Mouse (Mus musculus): ENCODE data around the gene Dscaml1.

Dscaml1 gene

DNA sequence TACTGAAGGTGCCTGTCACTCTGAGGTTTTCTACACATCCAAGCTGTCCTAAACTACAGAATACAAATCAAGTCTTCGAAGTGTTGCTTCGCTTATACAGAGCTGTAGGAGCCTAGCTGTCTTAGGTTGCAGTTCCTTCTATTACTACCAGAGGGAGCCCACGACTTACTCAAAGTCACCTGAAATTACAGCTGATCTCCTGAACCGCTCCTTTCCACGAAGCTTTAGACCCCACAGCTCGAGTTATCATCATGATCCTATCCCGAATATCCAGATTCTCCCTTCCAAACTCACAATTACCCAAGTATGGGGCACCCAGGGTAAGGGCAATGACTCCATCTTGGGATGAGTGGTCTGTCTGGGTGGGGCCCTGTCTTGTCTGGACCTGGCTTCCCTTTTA, 14.6 kb upstream of the Dscaml1 start:
- DNase-seq (ENCODE audit: low read depth, low spot score): peak; percentile 47

GRCm38 (mm10) chr9:45412287-45412686, 14.1 kb upstream of the Dscaml1 start:
- peak; percentile 82 for DNase-seq (ENCODE audit: low read depth, low spot score)

DNA sequence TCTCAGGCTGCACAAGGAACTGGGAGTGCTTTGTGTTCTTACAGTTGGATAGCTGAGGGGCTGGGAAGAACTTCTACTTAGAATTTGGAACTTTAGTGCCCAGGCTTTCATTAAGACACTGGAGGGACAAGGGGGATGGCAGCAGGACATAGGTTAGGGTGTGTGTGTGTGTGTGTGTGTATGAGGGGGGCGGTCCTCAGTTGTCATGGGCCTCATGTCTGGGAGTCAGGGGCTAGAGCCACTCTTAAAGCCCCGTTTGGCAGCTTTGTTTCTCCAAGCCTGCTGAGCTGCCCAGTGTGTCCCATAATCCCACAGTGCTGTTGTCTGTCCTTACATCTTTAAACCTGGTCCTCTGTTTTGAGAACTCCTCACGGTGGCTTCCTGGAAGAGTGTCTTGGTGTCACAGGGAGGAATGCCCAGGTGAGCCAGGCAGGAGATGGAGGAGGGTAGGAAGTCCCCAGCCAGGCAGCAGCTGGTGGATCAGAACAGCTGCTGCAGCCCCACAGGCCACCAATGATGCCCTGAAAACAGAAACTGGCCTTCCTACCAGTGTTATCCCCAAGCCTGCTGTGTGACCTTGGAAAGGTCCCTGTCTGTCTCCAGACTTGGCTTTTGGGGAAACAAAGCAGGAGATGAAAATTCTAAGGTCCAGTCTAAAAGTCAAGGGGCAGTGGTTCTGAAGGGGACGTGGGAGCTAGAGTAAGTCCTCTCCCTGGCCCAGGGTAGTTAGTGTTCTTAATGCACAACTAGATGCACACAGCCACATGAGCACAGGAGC, 13.5 kb upstream of the Dscaml1 start:
- DNase-seq (ENCODE audit: low read depth, low spot score): no peak

- no peak for DNase-seq (ENCODE audit: low read depth, low spot score)
Measured at GRCm38 (mm10) chr9:45413478-45414140, 12.8 kb upstream of the Dscaml1 start.

DNA sequence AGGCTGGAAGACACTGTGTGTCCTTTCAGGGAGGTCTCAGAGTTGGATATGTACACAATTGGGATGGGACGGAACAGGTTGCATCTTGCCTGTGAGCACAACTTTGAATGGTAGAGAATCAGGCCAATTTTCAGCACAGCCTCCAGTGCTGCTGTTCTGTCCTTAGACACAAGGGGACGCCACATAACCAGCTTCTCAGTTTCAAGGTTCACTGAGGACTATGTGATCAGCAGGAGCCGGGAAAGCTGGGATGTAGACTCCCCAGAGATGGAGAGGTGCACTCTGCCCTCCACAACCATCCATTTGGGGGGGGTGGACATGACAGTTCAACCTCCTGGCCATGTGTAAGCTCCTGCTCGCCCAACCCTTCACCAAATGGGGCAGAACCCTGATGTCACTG, 10.5 kb upstream of the Dscaml1 start:
- DNase-seq (ENCODE audit: low read depth, low spot score): peak; percentile 44

DNA sequence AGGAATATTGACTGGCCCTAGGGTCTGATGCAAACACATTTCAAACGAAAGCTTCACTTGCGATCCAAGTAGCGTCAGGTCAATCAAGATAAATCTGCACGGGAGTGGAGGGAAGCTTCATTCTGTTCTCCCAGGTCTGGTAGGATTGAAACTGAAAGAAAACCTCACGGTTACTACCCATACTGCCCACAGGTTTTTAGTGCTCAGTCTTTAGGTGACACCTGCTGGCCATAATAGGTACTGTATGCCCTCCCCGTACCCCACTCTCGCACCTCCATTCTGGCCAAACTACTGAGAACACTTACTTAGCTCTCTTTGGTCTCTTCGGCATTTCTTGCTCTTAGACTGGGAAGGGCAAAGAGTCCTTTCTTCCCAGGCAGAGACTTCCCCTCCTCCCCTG, 9.2 kb upstream of the Dscaml1 start:
- no peak for DNase-seq (ENCODE audit: low read depth, low spot score)

DNA sequence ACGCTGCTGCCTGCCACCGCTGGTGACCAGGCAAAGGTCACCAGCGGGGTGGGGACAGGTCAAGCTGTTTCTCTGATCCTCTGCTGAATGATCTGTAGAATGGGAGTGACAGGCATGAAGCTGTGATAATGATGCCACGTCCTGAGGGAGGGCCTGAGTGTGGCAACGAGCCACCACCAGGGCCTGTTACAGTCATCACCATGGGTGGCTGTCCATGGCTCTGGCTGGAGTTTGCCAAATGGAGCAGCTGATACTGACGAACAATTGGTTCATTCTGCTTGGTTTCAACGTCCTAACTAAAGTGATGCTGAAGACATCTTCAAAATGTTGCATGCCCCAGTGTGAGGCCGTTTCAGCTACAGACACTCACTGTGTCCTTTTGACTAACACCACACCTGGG, 8.2 kb upstream of the Dscaml1 start:
- no peak for DNase-seq (ENCODE audit: low read depth, low spot score)

DNA sequence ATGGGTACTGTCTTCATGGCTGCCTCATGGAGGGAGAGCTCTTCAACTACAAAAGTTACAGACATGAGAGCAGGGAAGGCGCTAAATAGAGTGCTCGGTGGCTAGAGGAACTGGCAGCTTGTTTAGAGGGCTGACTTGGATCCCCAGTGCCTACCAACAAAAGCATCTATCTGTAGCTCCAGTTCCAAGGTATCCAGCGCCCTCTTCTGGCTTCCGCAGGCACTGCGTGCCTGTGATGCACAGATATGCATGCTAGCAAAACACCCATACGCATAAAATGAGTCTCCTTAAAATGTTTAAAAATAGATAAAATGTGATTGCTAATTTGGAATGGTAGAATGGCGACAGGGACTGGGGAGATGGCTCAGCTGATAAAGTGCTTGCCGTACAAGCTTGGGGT, 5.2 kb upstream of the Dscaml1 start:
- no peak for DNase-seq (ENCODE audit: low read depth, low spot score)

- DNase-seq (ENCODE audit: low read depth, low spot score): no peak
Measured at GRCm38 (mm10) chr9:45422761-45423298, 3.6 kb upstream of the Dscaml1 start.

- no peak for DNase-seq (ENCODE audit: low read depth, low spot score)
Measured at GRCm38 (mm10) chr9:45429392-45429791, 3.0 kb downstream of the Dscaml1 start.

- no peak for DNase-seq (ENCODE audit: low read depth, low spot score)
Measured at GRCm38 (mm10) chr9:45429951-45430697, 3.7 kb downstream of the Dscaml1 start.

DNA sequence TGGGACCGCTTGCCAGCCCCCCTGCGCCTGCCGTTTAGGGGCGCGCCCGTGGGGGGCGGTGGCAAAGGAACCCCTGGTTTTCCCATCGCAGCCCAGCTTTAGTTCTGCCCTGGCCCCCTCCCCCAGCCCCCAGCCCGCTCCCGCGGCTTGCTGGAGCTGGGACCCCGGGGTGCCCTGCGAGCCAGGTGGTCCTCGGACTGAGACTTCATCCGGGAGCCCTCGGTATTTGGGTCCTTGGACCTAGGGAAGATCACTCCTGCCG, 4.2 kb downstream of the Dscaml1 start:
- DNase-seq (ENCODE audit: low read depth, low spot score): no peak

GRCm38 (mm10) chr9:45431150-45431549, 4.7 kb downstream of the Dscaml1 start:
- DNase-seq (ENCODE audit: low read depth, low spot score): no peak

- no peak for DNase-seq (ENCODE audit: low read depth, low spot score)
Measured at GRCm38 (mm10) chr9:45432639-45433038, 6.2 kb downstream of the Dscaml1 start.

DNA sequence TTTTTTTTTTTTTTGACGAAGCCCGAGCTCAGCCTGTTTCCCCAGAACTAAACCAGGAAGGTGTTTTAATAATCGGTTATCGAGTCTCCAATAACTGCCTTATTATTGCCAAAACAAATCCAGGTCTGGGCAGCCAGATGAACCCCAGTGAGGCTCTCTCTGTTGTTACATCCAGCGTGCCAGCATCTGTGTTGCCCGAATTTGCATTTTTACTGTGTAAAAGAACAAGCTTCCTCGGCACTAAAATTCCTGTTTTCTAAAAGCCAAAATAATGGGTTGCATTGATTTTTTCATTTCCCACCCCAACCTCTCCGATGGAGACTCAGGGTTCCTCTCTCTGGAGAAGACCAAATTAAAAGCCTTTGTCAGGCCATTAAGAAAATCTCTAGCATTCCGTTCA, 6.7 kb downstream of the Dscaml1 start:
- DNase-seq (ENCODE audit: low read depth, low spot score): no peak

GRCm38 (mm10) chr9:45434171-45434570, 7.7 kb downstream of the Dscaml1 start:
- no peak for DNase-seq (ENCODE audit: low read depth, low spot score)

DNA sequence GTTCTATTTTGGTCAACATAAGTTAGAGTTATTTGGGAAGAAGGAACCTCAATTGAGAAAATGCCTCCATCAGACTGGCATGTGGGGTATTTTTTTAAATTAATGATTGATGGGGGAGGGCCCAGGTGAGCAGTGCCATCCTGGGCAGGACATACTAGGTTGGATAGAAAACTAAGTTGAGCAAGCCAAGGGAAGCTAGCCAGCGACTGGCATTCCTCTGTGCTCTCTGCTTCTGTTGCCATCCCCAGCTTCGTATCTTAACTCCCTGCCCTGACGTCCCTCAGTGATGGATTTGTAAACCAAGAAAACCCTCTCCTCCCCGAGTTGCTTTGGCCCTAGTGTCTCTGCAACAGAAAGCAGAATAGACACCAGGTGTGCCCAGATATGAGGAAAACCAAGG, 12.6 kb downstream of the Dscaml1 start:
- DNase-seq (ENCODE audit: low read depth, low spot score): no peak

GRCm38 (mm10) chr9:45440083-45440784, 13.8 kb downstream of the Dscaml1 start:
- no peak for DNase-seq (ENCODE audit: low read depth, low spot score)

- no peak for DNase-seq (ENCODE audit: low read depth, low spot score)
Measured at GRCm38 (mm10) chr9:45444251-45444798, 17.9 kb downstream of the Dscaml1 start.

DNA sequence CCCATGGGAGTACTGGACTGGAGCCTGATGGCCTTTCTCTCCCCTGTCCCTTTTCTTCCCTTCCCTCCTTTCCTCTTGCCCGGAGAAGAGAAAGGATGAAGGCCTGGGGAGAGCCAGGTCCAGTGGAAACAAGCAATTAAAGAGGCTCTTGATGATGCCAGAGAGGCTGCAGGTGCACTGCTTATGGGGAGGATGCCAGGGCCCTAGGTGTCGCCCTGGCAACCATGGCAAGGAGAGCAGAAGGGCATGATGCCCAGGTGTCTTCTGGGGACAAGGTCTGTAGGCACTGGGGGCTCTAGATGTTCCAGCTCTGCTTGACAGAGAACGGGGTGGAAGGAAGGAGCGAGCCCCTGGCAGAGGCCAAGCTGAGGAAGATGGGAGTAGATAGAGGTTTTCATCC, 23.2 kb downstream of the Dscaml1 start:
- no peak for DNase-seq (ENCODE audit: low read depth, low spot score)

GRCm38 (mm10) chr9:45451346-45451745, 24.9 kb downstream of the Dscaml1 start:
- DNase-seq (ENCODE audit: low read depth, low spot score): no peak

- DNase-seq (ENCODE audit: low read depth, low spot score): no peak
Measured at GRCm38 (mm10) chr9:45454032-45454431, 27.6 kb downstream of the Dscaml1 start.
